Mouse (Mus musculus) limb, embryonic 11.5 days (tissue): ENCODE measurements around the gene Angptl6. TPM values are rescaled to one million over a fixed set of nuclear protein-coding genes. Genes with fewer than 3 reads are reported as not detected.
A peak's percentile ranks its signal among the peaks of the same experiment; 100 is the strongest.

Source experiments
- ATAC-seq: fragments of 200-750 bp; cut with Nextera tagmentation; 2 replicates; pipeline ENCODE4 v1.8.0; 2017; ENCODE audit warnings: low read depth; ENCODE audit not compliant: insufficient number of reproducible peaks, low FRiP score, low TSS enrichment
- DNase-seq: peaks from one replicate; pipeline ENCODE4 v3.0.0-alpha.2; 2015; ENCODE audit warnings: low spot score
- H3K27ac ChIP-seq: fragments of 300-500 bp; sonication (generic); replicated peaks from 2 replicates; pipeline ENCODE4 v1.5.1; 2014; ENCODE audit warnings: low read depth, mild to moderate bottlenecking, low read length
- H3K27me3 ChIP-seq: fragments of 300-500 bp; sonication (generic); 2 replicates; pipeline ENCODE4 v1.6.1; 2014; ENCODE audit warnings: mild to moderate bottlenecking, low read length, mixed read lengths; ENCODE audit not compliant: control insufficient read depth, insufficient read depth
- H3K36me3 ChIP-seq: fragments of 300-500 bp; sonication (generic); 2 replicates; pipeline ENCODE4 v1.6.1; 2014; ENCODE audit warnings: mild to moderate bottlenecking, low read length, moderate library complexity, mixed read lengths; ENCODE audit not compliant: control insufficient read depth, insufficient read depth
- H3K4me1 ChIP-seq: fragments of 300-500 bp; sonication (generic); 2 replicates; pipeline ENCODE4 v1.6.1; 2014; ENCODE audit warnings: low read length, mixed read lengths; ENCODE audit not compliant: control insufficient read depth, insufficient read depth
- H3K4me2 ChIP-seq: fragments of 300-500 bp; sonication (generic); 2 replicates; pipeline ENCODE4 v1.6.1; 2014; ENCODE audit warnings: low read depth, mild to moderate bottlenecking, moderate library complexity; ENCODE audit not compliant: severe bottlenecking
- H3K4me3 ChIP-seq: fragments of 300-500 bp; sonication (generic); 2 replicates; pipeline ENCODE4 v1.5.1; 2014; ENCODE audit warnings: low read depth, low read length
- H3K9ac ChIP-seq: fragments of 300-500 bp; sonication (generic); 2 replicates; pipeline ENCODE4 v1.6.1; 2014; ENCODE audit warnings: mild to moderate bottlenecking, low read length
- H3K9me3 ChIP-seq: fragments of 300-500 bp; sonication (generic); 2 replicates; pipeline ENCODE4 v1.6.1; 2016; ENCODE audit warnings: low read length; ENCODE audit not compliant: control insufficient read depth
- WGBS: fragments of 180-500 bp; shearing (Covaris S2); extraction: QIAGEN DNeasy Blood & Tissue Kit; methylation state at CpG from one replicate; pipeline ENCODE4 v1.1.7; 2014; 5-methylcytosine and 5-hydroxymethylcytosine counted together
- polyA plus RNA-seq: library from polyadenylated mRNA; unstranded; fragments of >200 nt; fragmentation: Nextera tagmentation; extraction: Ambion mirVana; gene quantifications from 2 replicates; pipeline ENCODE4 v1.2.1, GENCODE M21; 2014

Angptl6 gene
- polyA plus RNA-seq, 1 experiment from 2014 or later = 2.6 TPM

DNA sequence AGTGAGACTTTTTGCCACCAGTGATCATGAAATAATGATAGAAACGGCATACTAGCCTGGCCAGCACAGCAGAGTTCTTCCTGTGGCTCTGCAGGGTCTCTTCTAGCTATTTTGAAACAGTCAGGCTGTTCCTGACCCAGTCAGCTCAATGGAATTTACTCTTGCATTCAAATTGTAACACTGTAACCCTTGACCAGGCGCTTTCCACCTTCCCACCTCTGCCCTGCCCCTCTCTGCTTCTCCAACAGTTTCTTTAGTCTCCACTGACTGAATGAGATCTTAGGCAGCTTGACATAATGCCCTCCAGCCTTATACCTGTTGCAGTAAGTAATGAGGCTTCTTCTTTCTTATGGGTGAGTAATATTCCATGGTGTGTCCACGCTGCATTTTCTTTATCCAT lies 12.6 kb downstream of the Angptl6 start:
- Histone ChIP-seq H3K9me3 (no peaks in the 10 kb centered on the region), H3K4me2 (no peak overlapping the region), H3K4me3 (no peak overlapping the region), H3K36me3 (no peaks in the 10 kb centered on the region), H3K4me1 (no peaks in the 10 kb centered on the region), H3K9ac (no peak overlapping the region), H3K27me3 (peaks cover 35% of the 10 kb centered on the region), H3K27ac (no peak overlapping the region)
- no peak for ATAC-seq
- DNase-seq = no peak
- 53% methylated on average over 3 of the region's 3 CpGs for WGBS

DNA sequence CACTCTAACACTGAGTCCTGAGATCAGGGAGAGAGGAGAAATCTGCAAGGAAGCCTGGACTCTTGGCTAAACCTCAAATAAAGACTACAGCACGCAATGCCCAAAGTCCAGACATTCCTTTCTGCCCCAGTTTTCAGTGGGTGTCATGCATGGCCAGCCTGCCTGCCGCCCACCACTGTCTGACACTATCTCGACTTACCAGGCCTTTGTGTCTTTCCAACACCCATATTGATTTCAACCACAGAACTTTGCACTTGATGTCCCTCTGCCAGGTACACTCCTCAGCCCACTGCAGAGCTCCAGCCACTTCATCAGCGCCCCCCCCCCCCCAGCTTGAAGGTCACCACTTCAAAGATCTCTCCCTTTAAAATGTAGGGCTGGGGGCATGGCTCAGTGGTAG lies 17.3 kb downstream of the Angptl6 start:
- 0 out of 2 replicates have a peak, but pooled peaks cover 3% of the 10 kb centered on the region for H3K27me3 ChIP-seq
- ATAC-seq = no peak
- H3K27ac ChIP-seq = no peak overlapping the region
- no peaks in the 10 kb centered on the region for H3K4me1 ChIP-seq
- no peak overlapping the region for H3K9ac ChIP-seq
- no peak for DNase-seq
- H3K4me2 ChIP-seq = no peak overlapping the region
- WGBS = 63% methylated on average over 4 of the region's 4 CpGs
- no peak overlapping the region for H3K4me3 ChIP-seq
- H3K36me3 ChIP-seq = no peaks in the 10 kb centered on the region
- no peaks in the 10 kb centered on the region for H3K9me3 ChIP-seq

DNA sequence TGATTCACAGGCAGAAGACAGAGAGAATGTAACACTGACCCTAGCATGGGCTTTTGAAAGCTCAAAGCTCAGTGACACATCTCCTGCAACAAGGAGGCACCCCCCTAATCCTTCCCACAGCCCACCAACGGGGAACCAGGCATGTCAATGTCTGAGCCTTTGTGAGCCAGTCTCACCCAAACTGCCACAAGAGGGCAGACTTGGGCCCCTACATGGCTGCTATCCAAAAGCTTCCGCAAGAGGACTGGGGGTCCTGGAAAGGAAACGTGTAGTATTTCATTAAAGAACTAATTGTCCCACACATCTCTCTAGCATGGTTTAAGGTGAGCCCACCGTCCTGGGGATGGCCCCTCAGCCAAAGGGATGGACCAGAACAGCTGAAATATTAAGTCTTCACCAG lies 17.7 kb downstream of the Angptl6 start:
- no peak overlapping the region for H3K4me2 ChIP-seq
- no peak overlapping the region for H3K4me3 ChIP-seq
- no peaks in the 10 kb centered on the region for H3K9me3 ChIP-seq
- H3K4me1 ChIP-seq = no peaks in the 10 kb centered on the region
- H3K36me3 ChIP-seq = no peaks in the 10 kb centered on the region
- H3K27me3 ChIP-seq = no peaks in the 10 kb centered on the region
- H3K27ac ChIP-seq = no peak overlapping the region
- DNase-seq = peak; percentile 63
- no peak for ATAC-seq
- H3K9ac ChIP-seq = no peak overlapping the region
- 13% methylated on average over 4 of the region's 4 CpGs for WGBS

DNA sequence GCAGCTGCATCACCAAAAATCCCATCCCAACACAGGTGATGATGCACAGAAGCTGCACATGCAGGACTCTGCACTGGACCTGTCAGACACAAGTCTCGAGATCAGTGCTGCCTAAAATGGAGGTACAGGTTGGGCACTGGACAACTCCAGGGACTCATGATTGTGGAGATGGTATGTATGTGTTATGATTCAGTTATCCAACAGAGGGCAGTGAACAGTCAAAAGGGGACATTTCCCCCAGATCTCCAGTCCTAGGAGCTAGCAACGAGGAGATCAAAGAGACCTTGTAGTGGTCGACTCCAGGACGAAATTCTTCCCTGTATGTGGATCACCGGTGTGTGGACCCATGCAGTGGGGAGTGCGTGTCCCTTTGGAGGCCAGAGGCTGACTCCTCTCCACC lies 19.6 kb downstream of the Angptl6 start:
- DNase-seq (no peak), ATAC-seq (no peak)
- Histone ChIP-seq H3K27me3 (no peaks in the 10 kb centered on the region), H3K4me3 (no peak overlapping the region), H3K36me3 (no peaks in the 10 kb centered on the region), H3K27ac (no peak overlapping the region), H3K4me2 (no peak overlapping the region), H3K9me3 (no peaks in the 10 kb centered on the region), H3K9ac (no peak overlapping the region), H3K4me1 (no peaks in the 10 kb centered on the region)
- 44% methylated on average over 6 of the region's 6 CpGs for WGBS

DNA sequence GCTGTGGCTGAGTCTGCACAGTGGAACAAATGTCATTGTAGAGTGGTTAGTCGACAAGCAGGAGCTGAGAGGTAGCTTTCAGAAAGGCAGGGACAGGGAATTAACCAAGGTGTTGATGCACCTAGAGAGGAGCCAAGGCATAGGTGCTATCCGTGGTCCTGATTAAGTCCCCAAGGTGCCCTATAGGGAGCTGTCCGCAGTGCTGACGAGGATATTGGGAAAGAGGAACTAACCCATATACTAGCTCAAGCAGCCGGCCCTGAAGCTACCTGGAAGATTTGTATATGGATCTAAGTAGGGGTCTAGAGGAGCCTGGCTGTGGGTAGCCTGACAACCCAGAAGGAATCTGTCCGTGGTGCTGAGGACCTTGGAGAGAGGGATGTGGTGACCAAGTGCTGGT lies 22.4 kb downstream of the Angptl6 start:
- Histone ChIP-seq H3K27me3 (no peaks in the 10 kb centered on the region), H3K4me2 (no peak overlapping the region), H3K27ac (no peak overlapping the region), H3K9me3 (no peaks in the 10 kb centered on the region), H3K9ac (no peak overlapping the region), H3K4me1 (no peaks in the 10 kb centered on the region), H3K36me3 (no peaks in the 10 kb centered on the region), H3K4me3 (no peak overlapping the region)
- DNase-seq = peak; percentile 86
- 10% methylated on average over 6 of the region's 6 CpGs for WGBS
- ATAC-seq = no peak

DNA sequence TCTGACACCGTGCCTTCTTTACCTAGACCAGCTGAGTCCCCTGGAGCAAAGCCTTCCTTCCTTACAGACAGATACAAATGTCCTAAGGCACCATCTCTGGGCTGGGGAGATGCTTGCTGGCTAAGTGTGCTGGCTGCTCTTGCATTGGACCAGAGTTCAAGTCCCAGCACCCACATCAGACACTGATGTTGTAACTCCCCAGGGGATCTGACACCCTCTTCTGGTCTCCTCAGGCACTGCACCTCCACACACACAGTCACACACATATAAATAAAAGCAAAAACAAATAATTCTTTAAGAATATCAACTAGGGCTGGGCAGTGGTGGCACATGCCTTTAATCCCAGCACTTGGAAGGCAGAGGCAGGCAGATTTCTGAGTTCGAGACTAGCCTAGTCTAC lies 29.3 kb downstream of the Angptl6 start:
- H3K27ac ChIP-seq = no peak overlapping the region
- no peaks in the 10 kb centered on the region for H3K9me3 ChIP-seq
- DNase-seq (no peak), ATAC-seq (no peak)
- H3K27me3 ChIP-seq = no peaks in the 10 kb centered on the region
- no peak overlapping the region for H3K9ac ChIP-seq
- no peaks in the 10 kb centered on the region for H3K36me3 ChIP-seq
- H3K4me2 ChIP-seq = no peak overlapping the region
- WGBS = 80% methylated on average over 2 of the region's 2 CpGs
- H3K4me3 ChIP-seq = no peak overlapping the region
- H3K4me1 ChIP-seq = no peaks in the 10 kb centered on the region

DNA sequence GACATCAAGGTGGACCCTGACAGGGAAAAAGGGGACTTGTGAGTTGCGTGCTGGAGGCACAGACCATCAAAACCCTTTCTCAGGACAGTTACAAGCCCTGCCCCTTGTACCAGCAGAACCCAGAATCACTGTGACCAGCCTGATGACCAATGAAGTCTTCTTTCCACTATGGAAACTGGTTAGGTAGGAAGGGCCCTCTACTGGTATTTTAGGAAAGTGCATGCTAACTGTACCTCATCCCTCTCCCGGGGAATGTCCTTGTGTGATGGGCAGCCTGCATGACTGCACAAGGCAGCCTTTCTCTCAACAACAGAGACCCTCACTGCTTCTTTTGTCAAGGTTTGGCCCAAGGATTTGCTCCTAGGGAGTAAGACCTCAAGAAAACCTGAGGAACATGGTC lies 36.9 kb downstream of the Angptl6 start:
- DNase-seq (no peak), ATAC-seq (no peak)
- Histone ChIP-seq H3K4me3 (no peak overlapping the region), H3K4me2 (no peak overlapping the region), H3K27ac (no peak overlapping the region), H3K9me3 (no peaks in the 10 kb centered on the region), H3K27me3 (no peaks in the 10 kb centered on the region), H3K9ac (no peak overlapping the region), H3K36me3 (no peaks in the 10 kb centered on the region), H3K4me1 (no peaks in the 10 kb centered on the region)
- 35% methylated on average over 2 of the region's 2 CpGs for WGBS

DNA sequence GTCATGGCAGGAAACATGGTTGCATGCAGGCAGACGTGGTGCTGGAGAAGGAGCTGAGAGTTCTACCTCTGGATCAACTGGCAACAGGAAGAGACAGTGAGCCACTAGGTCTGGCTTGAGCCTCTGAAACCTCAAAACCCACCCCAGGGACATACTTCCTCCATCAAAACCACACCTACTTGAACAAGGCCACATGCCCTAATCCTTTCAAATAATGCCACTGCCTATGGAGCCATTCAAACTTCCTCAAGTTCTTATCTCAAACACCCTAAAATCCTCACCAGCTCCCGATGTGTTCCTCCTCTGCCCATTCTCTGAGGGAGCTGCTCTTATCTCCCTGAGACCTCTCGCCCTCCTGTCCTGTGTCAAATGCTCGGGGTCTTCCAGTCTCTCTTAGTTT lies 37.3 kb downstream of the Angptl6 start:
- no peaks in the 10 kb centered on the region for H3K36me3 ChIP-seq
- 70% methylated on average over 4 of the region's 4 CpGs for WGBS
- H3K4me3 ChIP-seq = no peak overlapping the region
- H3K27ac ChIP-seq = no peak overlapping the region
- DNase-seq = no peak
- H3K4me2 ChIP-seq = no peak overlapping the region
- no peaks in the 10 kb centered on the region for H3K4me1 ChIP-seq
- no peak overlapping the region for H3K9ac ChIP-seq
- no peaks in the 10 kb centered on the region for H3K27me3 ChIP-seq
- no peak for ATAC-seq
- no peaks in the 10 kb centered on the region for H3K9me3 ChIP-seq

DNA sequence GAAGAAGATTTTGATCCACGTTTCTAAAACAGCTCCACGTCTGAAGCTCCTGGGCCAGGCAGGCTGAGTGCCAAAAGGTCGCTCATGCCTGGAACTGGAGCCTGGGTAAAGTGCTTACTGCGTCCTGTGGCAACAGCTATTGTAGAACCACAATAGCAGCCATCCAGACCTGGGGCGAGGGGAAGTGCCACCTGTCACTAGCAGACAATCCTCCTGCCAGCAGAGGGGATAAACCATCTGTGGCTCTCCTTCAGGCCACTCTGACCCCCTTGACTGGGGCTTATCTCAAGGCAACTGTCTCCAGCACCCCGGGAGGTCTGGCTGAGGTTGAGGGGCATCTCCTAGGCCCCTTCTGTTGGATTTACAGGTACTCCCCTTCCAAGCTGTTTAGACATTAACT lies 40.6 kb downstream of the Angptl6 start:
- Histone ChIP-seq H3K27me3 (no peaks in the 10 kb centered on the region), H3K4me2 (no peak overlapping the region), H3K9me3 (no peaks in the 10 kb centered on the region), H3K9ac (no peak overlapping the region), H3K4me1 (no peaks in the 10 kb centered on the region), H3K36me3 (no peaks in the 10 kb centered on the region), H3K27ac (no peak overlapping the region), H3K4me3 (no peak overlapping the region)
- 63% methylated on average over 6 of the region's 6 CpGs for WGBS
- DNase-seq = no peak
- no peak for ATAC-seq
